Mouse (Mus musculus): Measurements from ENCODE around the gene Tcirg1. TPM values are rescaled to one million over a fixed set of nuclear protein-coding genes. Genes with fewer than 3 reads are reported as not detected.

Gene Tcirg1
- total RNA-seq, 2 experiments from 2014 or later = 2.5 to 4.0 TPM

- DNase-seq (ENCODE audit: low spot score) = no peak
Observed at GRCm38 (mm10) chr19:3899618-3900017, 7.3 kb downstream of the Tcirg1 start.

- no peak for DNase-seq (ENCODE audit: low spot score)
Observed at GRCm38 (mm10) chr19:3898952-3899351, 8.0 kb downstream of the Tcirg1 start.

DNA sequence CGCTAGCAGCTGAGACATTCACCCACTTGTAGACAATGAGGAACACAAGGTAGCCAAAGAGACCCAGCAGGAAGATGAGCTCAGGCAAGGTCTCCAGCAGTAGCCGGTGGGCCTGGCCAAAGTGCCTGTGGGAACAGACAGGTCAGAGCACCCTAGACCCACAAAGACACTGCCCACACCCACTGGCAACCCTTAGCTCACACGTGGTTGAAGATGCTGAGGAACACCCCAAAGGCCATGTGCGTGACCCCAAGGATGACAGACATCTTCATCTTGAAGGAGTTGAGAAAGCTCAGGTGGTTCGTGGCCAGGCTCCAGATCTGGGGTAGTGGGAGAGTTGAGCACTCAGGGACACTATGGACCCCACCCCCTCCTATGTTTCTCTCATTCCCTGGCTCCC lies 9.4 kb downstream of the Tcirg1 start:
- DNase-seq (ENCODE audit: low spot score) = no peak

DNA sequence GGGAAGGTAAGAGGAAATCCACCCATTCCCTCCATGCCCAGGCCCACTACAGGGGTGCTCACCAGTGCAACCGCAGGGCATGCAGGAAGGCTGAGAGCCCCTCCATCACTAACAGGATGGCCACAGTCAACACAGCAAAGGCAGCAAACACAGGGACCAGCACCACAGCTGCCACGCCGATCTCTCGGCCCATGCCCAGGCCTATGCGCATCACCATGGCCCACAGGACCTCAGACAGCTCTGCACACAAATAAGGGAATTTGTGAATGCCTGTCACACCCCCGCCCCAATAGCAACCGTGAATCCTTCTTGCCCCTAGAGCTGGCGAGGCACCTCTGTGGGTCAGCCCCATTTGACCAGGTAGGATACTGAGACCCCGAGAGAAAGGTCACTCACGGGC lies 10.7 kb downstream of the Tcirg1 start:
- no peak for DNase-seq (ENCODE audit: low spot score)

DNA sequence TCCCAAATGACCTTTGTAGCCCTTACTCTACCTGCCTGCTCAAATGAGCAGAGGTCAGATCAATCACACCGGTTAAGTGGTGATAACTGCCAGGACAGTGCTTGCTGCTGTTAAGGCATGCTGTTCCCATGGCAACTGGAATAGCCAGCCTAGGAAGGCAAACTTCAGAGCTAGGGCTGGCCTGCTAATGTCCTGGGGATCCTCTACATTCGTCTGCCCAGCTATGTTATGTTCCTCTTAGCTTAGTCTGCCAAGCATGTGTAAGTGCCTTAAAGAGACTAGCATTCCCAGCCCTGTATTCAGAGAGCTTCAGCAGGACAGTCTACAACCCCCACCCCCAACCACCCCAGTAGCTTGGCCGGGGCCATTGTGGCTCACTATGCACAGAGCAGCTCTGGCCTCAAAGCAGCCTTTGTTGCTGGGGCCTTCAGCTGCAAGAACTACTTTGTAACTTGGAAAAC lies 11.7 kb downstream of the Tcirg1 start:
- no peak for DNase-seq (ENCODE audit: low spot score)

DNA sequence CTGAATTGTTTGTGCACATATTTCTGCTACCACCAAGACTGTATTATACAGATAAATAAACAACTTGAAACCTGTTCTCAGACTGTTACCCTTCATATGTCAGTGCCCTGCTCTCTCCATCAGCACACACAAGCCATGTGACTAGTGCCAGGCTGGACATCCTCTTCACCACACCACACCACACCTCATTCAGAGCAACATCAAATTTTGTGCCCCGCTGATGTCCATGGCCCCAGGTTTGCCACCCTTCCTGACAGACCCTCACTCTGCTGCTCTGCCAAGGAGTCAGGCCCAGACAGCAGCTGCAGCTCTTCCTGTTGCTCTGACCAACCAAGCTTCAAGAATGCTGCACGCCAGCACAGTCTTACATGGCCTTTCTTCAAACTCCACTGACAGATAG lies 12.6 kb downstream of the Tcirg1 start:
- no peak for DNase-seq (ENCODE audit: low spot score)

- no peak for DNase-seq (ENCODE audit: low spot score)
Observed at GRCm38 (mm10) chr19:3893545-3894116, 13.3 kb downstream of the Tcirg1 start.

DNA sequence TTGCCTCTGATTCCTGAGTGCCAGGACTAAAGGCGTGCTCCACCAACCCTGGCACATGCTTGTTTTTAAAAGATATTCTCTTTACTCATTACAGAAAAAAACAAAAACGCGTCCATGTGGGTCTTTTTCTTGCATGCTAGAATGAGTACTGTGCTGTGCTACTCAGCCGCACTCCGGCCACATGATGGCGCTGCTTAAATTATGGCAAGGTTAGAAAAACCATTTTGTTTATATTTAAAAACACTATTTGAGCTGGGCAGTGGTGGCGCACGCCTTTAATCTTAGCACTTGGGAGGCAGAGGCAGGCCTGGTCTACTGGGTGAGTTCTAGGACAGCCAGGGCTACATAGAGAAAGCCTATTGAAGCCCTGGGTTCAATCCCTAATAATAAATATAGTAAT lies 16.8 kb downstream of the Tcirg1 start:
- no peak for DNase-seq (ENCODE audit: low spot score)

- no peak for DNase-seq (ENCODE audit: low spot score)
Observed at GRCm38 (mm10) chr19:3889096-3889495, 17.8 kb downstream of the Tcirg1 start.

- no peak for DNase-seq (ENCODE audit: low spot score)
Observed at GRCm38 (mm10) chr19:3884325-3884990, 22.5 kb downstream of the Tcirg1 start.

DNA sequence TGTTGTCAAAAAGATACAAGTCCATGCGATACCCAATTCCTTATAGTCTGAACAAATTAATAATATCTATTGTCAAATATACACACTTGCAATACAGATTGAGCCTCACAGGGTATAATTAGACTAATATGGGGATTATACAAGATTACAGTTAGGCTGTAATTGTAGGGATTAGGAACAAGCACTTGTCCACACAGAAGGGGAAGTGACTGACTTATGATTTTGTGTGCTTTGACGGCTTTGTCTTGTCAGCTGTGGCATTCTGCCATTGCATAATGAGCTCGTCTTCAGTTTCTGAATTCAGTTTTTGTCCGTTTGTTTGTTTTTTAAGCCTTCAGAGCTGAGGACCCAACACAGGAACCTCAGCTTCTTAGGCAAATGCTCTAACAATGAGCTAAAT lies 24.7 kb downstream of the Tcirg1 start:
- no peak for DNase-seq (ENCODE audit: low spot score)

DNA sequence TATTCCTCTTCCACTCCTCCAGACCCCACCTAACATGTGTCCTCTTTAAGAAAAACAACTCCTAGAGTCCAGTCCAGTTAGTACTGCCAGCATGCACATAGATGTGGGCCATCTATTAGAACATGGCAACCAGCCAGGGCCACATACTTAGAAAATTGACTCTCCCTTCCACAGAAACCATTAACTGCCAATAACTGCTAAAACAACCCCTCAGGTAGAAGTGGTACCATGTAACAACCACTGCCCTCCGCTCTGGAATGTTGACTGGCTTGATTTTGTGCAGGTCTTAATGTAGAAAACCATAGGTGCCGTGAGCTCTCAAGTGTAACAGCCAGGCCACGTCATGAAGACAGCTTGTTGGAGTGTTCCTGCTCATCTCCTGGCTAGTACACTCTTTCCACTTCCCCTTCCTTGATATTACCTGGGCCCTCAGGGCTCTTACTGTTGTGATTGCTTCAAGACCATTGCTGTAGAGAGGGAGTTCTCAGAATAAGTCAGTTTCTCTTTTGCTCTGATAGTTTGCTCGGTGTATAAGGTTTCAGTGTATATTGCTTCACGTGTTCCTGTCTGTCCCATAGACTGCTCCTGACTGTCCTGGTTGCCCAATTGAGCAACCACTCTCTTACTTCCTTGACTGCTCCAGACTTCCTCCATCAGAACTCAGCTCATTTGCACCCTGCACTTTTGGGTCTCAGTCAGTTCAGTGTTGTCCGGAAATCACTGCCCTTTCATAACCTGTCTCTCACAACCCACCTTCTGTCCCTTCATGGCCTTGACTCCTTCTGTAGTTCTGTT lies 26.7 kb downstream of the Tcirg1 start:
- no peak for DNase-seq (ENCODE audit: low spot score)

- DNase-seq (ENCODE audit: low spot score) = no peak
Observed at GRCm38 (mm10) chr19:3875045-3875444, 31.9 kb downstream of the Tcirg1 start.

DNA sequence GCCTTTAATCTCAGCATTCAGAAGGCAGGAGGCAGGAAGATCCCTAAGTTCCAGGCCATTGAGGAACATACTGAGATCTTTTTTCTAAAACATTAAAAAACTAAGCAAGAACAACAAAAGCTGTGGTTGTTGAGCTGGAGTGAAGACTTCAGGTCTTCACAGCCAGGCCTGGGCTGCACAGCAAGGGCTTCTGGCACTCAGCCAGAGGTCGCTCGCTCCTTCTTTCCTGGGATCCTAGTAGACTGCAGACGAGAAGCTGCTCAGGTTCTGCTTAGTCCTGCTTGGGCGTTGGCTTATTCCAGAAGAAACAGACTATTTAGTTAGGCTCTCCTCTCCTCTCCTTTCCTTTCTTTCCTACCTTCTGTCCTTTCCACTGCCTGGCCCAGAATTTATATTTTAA lies 34.6 kb downstream of the Tcirg1 start:
- DNase-seq (ENCODE audit: low spot score) = no peak

DNA sequence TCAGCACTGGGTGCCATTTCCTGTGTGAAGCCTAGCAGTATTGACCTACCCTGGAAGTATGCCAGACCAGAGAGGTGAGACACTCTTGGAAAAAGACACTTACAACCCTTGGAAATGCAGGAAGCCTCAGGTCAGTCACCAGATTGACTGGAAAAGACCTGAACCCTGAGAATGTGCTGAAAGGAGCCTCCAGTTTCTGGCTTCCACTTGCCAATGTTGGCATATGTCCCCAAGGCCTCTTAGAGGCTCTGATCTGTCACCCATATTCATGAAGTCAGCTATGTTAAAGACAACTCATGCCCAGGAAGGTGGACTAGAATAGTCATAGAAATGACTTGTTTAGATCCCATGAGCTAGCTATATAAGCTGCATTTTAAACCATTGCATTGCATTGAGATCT lies 35.5 kb downstream of the Tcirg1 start:
- DNase-seq (ENCODE audit: low spot score) = no peak

DNA sequence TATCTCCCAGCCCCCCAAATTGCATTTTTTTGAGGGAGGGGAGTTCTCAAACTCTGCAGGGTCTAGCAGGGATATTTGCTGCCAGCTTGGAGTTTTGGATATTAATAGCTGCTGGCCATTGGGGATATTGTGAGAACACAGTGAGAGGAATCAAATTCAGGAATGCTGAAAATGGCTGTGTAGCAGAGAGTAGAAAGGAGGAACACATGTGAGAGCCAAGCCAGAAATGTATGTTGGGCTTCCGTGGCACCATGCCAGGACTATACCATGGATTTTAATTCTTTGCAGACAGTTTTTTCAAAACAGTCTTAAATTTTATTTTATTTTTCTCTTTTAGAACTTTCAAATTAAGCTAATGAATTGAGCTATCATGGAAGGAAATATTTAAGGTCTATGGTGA lies 38.6 kb downstream of the Tcirg1 start:
- DNase-seq (ENCODE audit: low spot score) = no peak

DNA sequence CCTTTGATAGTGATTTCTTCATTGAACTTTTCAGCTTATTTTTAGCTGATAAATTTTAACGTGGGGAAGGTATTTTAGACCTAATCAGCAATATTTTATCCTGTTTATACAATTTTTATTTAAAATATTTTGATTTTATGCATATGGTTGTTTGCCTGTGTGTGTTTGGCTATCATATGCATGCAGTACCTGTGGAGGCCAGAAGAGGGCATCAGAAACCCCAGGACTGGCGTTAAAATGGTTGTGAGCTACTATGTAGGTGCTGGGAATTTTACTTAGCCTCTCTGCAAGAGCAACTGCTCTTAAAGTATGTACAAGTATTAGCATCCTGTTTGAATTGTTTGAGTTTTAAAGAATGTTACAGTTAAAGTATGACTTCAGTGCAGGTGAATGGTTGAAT lies 42.0 kb downstream of the Tcirg1 start:
- DNase-seq (ENCODE audit: low spot score) = no peak

DNA sequence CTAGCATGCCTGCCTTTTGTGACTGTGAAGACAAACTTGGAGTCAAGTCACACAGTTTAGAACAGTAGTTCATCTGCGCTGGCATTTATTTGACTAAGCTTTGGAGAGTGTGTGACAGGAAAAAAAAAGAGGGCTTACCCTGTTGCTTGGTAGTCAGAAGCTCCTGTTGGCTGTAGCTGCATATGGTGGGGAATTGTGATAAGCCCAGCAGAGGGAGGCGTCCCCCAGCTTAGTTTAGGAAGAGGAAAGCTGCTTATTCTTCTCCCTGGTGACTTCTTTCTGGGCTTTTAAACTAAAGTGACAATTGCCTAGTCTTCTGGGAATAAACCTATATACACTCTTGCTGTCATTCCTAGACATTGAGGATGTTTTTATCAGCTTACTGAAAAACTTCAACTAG lies 44.2 kb downstream of the Tcirg1 start:
- DNase-seq (ENCODE audit: low spot score) = no peak

DNA sequence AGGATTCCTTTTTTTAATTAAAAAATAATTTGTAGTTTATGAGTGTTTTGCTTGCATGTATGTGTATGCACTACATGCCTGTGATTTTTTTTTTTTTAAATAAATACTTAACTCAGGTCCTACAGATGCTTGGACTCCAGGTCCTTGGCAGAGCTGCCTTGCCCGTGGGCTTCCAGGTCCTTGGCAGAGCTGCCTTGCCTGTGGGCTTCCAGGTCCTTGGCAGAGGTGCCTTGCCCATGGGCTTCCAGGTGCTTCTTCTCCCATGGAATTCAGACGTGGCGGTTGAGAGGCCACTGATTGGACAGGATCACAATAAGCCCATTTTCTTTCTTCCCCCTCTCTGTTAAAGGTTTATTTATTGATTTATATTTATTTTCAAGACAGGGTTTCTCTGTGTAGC lies 49.7 kb downstream of the Tcirg1 start:
- DNase-seq (ENCODE audit: low spot score) = no peak

- DNase-seq (ENCODE audit: low spot score) = no peak
Observed at GRCm38 (mm10) chr19:3855601-3856000, 51.3 kb downstream of the Tcirg1 start.

DNA sequence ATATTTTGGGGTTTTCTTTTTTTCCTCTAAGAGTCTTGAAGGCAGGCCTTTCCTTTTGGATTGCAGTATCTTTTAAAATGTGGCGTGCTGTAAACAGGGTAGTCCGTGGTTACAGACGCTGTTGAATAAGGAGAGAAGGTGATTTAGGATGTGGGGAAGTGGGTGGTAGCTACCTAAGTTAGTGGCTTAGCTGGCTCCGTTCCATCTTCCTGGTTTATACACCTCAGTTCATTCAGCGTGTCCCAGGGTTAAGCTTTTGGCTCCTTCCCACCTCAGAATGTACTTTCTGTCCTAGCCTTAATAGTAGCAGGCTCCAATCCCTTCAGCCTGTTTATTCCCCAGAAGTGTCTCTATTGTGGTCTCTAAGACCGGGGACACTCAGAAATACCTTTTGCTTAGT lies 51.8 kb downstream of the Tcirg1 start:
- no peak for DNase-seq (ENCODE audit: low spot score)

DNA sequence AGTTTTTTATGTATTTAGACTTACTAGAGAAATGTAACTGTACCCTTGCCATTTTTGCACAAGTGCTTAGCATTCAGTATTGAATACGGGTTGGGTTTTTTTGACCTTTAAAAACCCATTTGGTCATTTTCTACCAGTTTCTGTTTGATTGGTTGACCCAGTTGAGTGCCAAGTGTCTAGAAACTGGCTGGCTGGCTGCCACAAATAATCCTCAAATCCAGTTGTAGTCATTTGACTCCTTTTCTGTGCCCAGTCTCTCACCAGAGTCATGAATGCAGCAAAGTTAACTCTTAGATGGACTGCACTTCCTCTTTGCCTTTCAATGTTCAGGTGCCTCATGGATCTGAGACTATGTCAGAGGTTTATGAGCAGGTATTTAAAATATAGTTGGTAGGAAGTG lies 53.0 kb downstream of the Tcirg1 start:
- DNase-seq (ENCODE audit: low spot score) = no peak

DNA sequence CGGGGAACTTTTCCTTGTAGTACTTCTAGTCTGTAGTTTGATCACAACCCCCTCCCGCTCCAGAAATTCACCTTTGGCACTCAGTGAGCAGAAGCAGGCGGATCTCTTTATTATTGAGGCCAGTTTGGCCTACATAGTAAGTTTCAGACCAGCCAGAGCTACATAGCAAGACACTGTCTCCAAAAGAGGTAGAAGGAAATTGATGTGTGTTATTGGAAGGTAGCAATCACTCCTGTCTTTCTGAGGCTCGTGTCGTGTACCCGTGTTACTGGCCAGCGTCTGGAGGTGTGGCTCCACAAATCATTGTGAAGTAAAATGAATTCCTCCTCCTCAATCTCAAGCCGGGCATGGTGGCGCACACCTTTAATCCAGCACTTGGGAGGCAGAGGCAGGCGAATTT lies 53.8 kb downstream of the Tcirg1 start:
- DNase-seq (ENCODE audit: low spot score) = no peak

Measured in gastrocnemius, adult 18-20 months (tissue).